Mouse (Mus musculus) testis, adult 2 months (tissue): ENCODE data around the gene Nup98.

Source experiments
- CTCF ChIP-seq: fragments of 200-500 bp; IDR thresholded peaks from 2 replicates; pipeline ENCODE4 v1.5.1; 2012; ENCODE audit warnings: low read depth, mild to moderate bottlenecking, inconsistent platforms, low read length, moderate library complexity; ENCODE audit not compliant: control insufficient read depth, insufficient read depth, insufficient replicate concordance
- POLR2A ChIP-seq: fragments of 200-500 bp; IDR thresholded peaks from 2 replicates; pipeline ENCODE4 v1.6.1; 2012; ENCODE audit warnings: low read depth, mild to moderate bottlenecking, inconsistent platforms, low read length, moderate library complexity; ENCODE audit not compliant: control insufficient read depth

DNA sequence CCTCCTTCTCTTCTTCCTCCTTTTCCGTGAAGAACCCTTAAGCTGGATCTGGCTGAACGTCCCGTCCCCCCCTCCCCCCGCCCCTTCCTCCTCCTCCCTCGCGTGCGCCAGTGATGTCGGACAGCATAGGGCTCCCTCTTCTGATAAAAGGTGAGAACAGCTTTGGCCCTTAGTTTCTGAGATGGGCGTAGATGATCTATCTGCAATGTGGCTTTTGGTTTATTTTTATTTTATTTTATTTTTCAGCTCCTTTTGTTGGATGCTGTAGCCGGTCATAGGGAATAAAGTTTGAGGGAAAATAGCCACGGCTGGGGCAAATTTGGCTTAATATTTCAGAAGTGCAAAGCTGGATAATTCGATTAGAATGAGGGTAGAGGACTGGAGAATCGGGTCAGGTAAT, 12.4 kb upstream of the Nup98 start:
- TF ChIP-seq CTCF: no peak
- TF ChIP-seq POLR2A: no peak
